Mouse (Mus musculus) intestine, postnatal 0 days (tissue): ENCODE data around the gene Mrps35. TPM values are rescaled to one million over a fixed set of nuclear protein-coding genes. Genes with fewer than 3 reads are reported as not detected.

Source experiments
- ATAC-seq: fragments of 200-750 bp; cut with Nextera tagmentation; 2 replicates; pipeline ENCODE4 v1.8.0; 2017; ENCODE audit warnings: mild to moderate bottlenecking, moderate TSS enrichment, moderate library complexity
- H3K27ac ChIP-seq: fragments of 300-500 bp; sonication (generic); 2 replicates; pipeline ENCODE4 v1.5.1; 2014; ENCODE audit warnings: mild to moderate bottlenecking, low read depth, low read length, moderate library complexity
- H3K27me3 ChIP-seq: fragments of 300-500 bp; sonication (generic); replicated peaks from 2 replicates; pipeline ENCODE4 v1.6.1; 2014; ENCODE audit warnings: low read length, mixed read lengths; ENCODE audit not compliant: control insufficient read depth, insufficient read depth
- H3K36me3 ChIP-seq: fragments of 300-500 bp; sonication (generic); 2 replicates; pipeline ENCODE4 v1.6.1; 2014; ENCODE audit warnings: mild to moderate bottlenecking, moderate library complexity; ENCODE audit not compliant: control insufficient read depth, insufficient read depth
- H3K4me1 ChIP-seq: fragments of 300-500 bp; sonication (generic); replicated peaks from 2 replicates; pipeline ENCODE4 v1.6.1; 2014; ENCODE audit warnings: antibody characterized with exemption, low read length, mixed read lengths; ENCODE audit not compliant: control insufficient read depth, insufficient read depth
- H3K4me2 ChIP-seq: fragments of 300-500 bp; sonication (generic); replicated peaks from 2 replicates; pipeline ENCODE4 v1.6.1; 2014; ENCODE audit warnings: low read depth, mild to moderate bottlenecking, moderate library complexity
- H3K4me3 ChIP-seq: fragments of 300-500 bp; sonication (generic); 2 replicates; pipeline ENCODE4 v1.5.1; 2014; ENCODE audit warnings: low read depth, low read length
- H3K9ac ChIP-seq: fragments of 300-500 bp; sonication (generic); 2 replicates; pipeline ENCODE4 v1.6.1; 2014; ENCODE audit warnings: mild to moderate bottlenecking, low read depth, low read length
- H3K9me3 ChIP-seq: fragments of 300-500 bp; sonication (generic); 2 replicates; pipeline ENCODE4 v1.6.1; 2016; ENCODE audit warnings: mixed run types; ENCODE audit not compliant: control insufficient read depth
- CTCF ChIP-seq: sonication (generic); IDR thresholded peaks from 2 replicates; pipeline ENCODE4 v1.5.1; 2016; ENCODE audit warnings: low read depth, mild to moderate bottlenecking, control low read depth, antibody characterized with exemption, moderate library complexity
- whole genome bisulfite sequencing: fragments of 180-500 bp; shearing (Covaris S2); extraction: QIAGEN DNeasy Blood & Tissue Kit; methylation state at CpG from one replicate; pipeline ENCODE4 v1.1.7; 2014; 5-methylcytosine and 5-hydroxymethylcytosine counted together
- polyA plus RNA-seq: library from polyadenylated mRNA; unstranded; fragments of >200 nt; fragmentation: Nextera tagmentation; extraction: Ambion mirVana; gene quantifications from 2 replicates; pipeline ENCODE4 v1.2.1, GENCODE M21; 2015

Gene Mrps35
- polyA plus RNA-seq, 1 experiment from 2014 or later, result 97.3 TPM

DNA sequence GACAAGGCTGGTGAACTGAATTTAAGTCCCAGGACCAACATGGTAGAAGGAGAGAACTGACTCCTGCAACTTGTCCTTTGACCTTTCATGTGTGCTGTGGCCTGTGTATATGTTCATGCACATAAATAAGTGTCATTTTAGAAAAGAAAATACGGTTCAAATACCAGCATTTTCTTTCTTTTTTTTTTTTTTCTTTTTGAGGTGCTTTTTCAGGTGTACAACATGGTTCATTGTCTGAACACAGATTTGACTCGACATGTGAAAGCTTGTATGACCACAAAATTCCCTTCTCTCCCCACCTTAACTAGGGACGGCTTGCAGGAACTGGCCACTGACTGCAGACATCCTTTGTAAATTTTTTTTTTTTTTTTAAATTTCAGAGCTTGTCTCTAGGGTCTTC is 54.4 kb downstream of the Mrps35 start:
- no peak overlapping the region for H3K4me2 ChIP-seq
- TF ChIP-seq CTCF, result no peak

DNA sequence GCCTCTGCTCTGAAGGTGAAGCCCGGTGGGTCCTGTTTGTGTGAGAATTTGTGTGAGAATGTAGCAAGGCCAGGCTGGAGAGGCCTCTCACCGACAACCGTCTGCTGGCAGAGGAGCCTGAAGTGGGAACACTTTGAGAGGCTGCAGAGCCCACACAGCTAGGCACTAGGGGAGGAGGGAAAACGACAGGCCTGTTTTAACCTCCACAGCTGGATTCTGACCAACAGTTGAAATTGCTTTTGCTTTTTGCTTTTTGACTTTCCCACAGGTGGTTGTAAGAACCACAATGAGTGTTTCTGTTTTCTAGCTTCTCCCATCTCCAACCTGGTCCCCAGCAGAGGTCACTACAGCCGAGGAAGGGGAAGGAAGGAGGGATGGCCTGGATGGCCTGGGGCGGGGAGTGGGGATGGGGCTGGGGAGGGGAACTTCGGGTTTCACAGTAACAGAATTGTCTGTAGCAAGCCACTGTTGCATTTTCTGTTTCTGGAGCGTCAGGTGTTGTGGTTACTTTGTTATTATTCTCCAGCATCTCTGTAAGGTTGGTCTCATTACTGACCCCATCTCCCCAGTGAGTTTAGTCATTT is 54.9 kb downstream of the Mrps35 start:
- Histone ChIP-seq H3K27ac (no peak overlapping the region), H3K4me2 (no peak overlapping the region), H3K9me3 (no peaks in the 10 kb centered on the region), H3K4me1 (no peaks in the 10 kb centered on the region), H3K36me3 (peaks cover 10% of the 10 kb centered on the region; the same call in 1 of the 2 replicates), H3K9ac (no peak overlapping the region), H3K4me3 (no peak overlapping the region), H3K27me3 (no peaks in the 10 kb centered on the region)
- no peak for ATAC-seq
- 58% methylated on average over 8 of the region's 8 CpGs for WGBS
- TF ChIP-seq CTCF, result peak; percentile 22; the same call in 1 of the 2 replicates

More for the DNA sequence above, 54.4 kb downstream of the Mrps35 start:
- no peak overlapping the region for H3K4me3 ChIP-seq
- H3K27ac ChIP-seq, result no peak overlapping the region
- H3K36me3 ChIP-seq, result peaks cover 10% of the 10 kb centered on the region; the same call in 1 of the 2 replicates
- no peaks in the 10 kb centered on the region for H3K9me3 ChIP-seq
- H3K27me3 ChIP-seq, result no peaks in the 10 kb centered on the region
- ATAC-seq, result no peak
- H3K9ac ChIP-seq, result no peak overlapping the region
- 76% methylated on average over 3 of the region's 3 CpGs for WGBS
- no peaks in the 10 kb centered on the region for H3K4me1 ChIP-seq

DNA sequence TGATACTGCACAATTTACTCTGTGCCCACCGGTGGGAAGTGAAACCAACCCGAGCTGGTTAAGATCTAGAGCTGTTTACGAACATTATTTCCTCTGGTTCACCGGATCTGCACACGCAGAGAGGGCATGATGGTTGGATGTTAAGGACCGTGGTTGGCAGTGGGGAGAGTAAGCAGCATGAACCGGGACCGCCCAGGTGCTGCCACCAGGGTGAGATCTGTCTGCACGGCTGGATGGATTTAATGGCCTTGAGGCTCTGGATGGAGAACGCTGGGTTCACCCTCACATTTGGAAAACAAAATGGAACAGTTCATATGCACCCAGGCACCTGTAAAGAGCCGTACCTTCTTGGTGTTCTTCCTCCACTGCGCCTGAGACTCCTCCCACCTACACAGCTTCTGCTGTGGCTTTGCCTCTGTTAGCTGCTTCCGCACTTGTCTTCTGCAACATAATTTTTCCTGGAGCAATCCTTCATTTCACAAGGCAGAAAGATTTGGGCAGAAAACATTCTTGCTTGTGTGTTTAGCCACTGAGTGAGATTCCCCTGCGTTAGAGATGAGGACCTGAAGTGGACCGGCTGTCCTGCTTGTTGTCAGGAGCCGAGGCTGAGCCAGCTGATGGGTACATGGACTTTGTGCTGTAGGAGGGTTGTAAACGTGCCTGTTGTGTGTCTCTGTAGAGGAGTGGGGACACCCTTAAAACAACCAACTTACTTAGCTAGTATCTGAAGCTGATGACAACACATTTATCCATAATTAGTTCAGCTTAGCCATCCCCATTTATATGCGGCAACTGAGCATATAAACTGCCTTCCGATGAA is 57.1 kb downstream of the Mrps35 start:
- 54% methylated on average over 19 of the region's 19 CpGs for WGBS
- Histone ChIP-seq H3K27me3 (no peaks in the 10 kb centered on the region), H3K9me3 (no peaks in the 10 kb centered on the region), H3K36me3 (peaks cover 19% of the 10 kb centered on the region), H3K27ac (no peak overlapping the region), H3K4me3 (no peak overlapping the region), H3K4me1 (no peaks in the 10 kb centered on the region), H3K9ac (no peak overlapping the region), H3K4me2 (peak overlapping the region; percentile 41)
- ATAC-seq, result no peak
- TF ChIP-seq CTCF, result no peak

DNA sequence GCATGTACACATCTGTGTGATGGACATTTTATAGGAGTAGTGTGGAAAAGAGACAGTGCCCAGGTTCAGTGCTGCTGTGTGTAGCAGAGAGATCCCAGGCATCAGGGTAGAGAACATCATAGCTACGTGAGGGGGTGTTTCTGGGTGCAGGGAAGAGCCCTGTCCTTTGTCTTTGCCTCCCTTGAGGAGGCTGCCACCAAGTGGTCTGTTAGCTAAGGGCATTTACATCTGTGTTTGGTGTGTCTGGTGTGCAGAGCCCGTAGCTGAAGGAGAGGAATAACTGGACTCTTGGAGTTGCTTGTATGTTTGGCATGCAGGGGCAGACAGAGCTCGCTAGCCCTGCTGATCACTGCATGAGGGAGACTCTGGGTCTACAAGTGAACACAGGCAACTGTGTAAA is 59.7 kb downstream of the Mrps35 start:
- H3K36me3 ChIP-seq, result peaks cover 24% of the 10 kb centered on the region
- no peak overlapping the region for H3K27ac ChIP-seq
- WGBS, result 84% methylated on average over 3 of the region's 3 CpGs
- no peak overlapping the region for H3K4me3 ChIP-seq
- H3K4me1 ChIP-seq, result no peaks in the 10 kb centered on the region
- H3K9me3 ChIP-seq, result no peaks in the 10 kb centered on the region
- H3K9ac ChIP-seq, result no peak overlapping the region
- TF ChIP-seq CTCF, result peak; percentile 69
- H3K4me2 ChIP-seq, result no peak overlapping the region
- H3K27me3 ChIP-seq, result no peaks in the 10 kb centered on the region
- ATAC-seq, result peak; percentile 17; the same call in 1 of the 2 replicates

DNA sequence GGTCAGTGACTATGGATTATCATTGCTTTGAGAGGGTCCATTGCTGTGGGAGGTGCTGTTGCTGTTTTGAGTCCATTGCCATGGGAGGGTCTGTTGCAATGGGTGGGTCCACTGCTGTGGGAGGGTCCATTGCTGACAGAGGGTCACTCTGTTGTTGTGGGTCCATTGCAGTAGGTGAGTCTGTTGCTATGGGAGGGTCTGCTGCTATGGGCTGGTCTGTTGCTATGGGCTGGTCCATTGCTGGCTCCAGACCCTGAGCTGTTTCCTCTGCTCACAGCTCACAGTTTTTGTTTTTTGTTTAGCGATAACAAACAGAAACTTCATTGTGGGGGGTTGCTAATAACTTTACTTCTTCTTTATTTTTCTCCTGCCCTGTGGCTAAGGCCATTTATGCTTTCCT is 63.0 kb downstream of the Mrps35 start:
- no peak for TF ChIP-seq CTCF
- no peak overlapping the region for H3K4me3 ChIP-seq
- WGBS, result 95% methylated on average over 1 of the region's 1 CpGs
- H3K9ac ChIP-seq, result no peak overlapping the region
- H3K4me2 ChIP-seq, result no peak overlapping the region
- no peaks in the 10 kb centered on the region for H3K27me3 ChIP-seq
- no peak overlapping the region for H3K27ac ChIP-seq
- no peaks in the 10 kb centered on the region for H3K9me3 ChIP-seq
- peaks cover 33% of the 10 kb centered on the region for H3K36me3 ChIP-seq
- ATAC-seq, result no peak
- H3K4me1 ChIP-seq, result no peaks in the 10 kb centered on the region

DNA sequence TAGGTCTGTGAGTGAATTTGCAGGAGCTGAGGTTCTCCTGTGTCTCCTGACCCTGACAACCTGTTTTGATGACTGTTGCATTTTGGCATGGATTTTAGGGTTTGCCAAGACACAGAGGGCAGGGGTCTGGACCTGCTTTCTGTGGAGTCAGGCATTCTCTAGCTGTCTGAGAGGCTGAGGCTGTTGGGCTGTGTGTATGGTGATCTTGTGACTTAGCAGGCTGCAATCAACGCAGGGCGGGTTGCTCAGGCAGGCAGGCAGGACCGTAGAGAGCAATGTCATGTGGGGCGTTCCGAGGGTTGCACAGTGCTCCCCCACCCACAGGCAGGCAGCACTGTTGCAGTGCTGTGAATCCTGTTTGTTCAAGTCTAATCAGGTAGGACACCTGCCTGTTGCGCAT is 64.2 kb downstream of the Mrps35 start:
- WGBS, result 64% methylated on average over 6 of the region's 6 CpGs
- Histone ChIP-seq H3K4me1 (no peaks in the 10 kb centered on the region), H3K9me3 (no peaks in the 10 kb centered on the region), H3K9ac (no peak overlapping the region), H3K27ac (no peak overlapping the region), H3K36me3 (peaks cover 30% of the 10 kb centered on the region), H3K4me3 (no peak overlapping the region), H3K4me2 (no peak overlapping the region), H3K27me3 (no peaks in the 10 kb centered on the region)
- no peak for TF ChIP-seq CTCF
- ATAC-seq, result no peak
